18 mouse cellular contexts compared by ENCODE assay signal in the genomic region with DNA sequence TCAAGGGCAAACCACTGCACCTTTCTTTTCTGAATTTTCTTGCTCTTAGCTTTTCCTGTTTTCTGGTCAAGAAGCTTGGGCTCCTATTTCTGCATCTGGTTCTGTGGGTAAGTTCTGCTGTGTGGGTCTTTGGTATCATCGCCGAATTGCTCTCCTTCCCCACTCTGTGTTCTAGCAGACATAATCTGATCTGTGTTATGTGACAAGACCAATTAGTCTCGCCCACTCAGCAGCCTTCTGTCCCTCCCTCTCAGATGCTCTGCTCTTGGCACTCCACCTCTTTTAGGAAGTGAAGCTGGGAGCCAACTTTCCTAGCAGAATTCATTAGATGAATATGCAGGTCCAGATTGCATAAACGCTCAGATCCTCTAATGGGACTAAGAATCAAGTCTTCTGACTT.
DNase-seq lines count a peak whose midpoint lies in the region; ATAC-seq and TF ChIP-seq lines count a peak whose summit lies in the region.
"Had no signal": no experiment of that assay in that cellular context is flagged by ENCODE, and none has a peak within 500 bp of the region (broad histone marks: within the 10 kb centered on the region; RNA-seq: fewer than 3 reads in every experiment).

No protein-coding gene starts in this region.

- peak; percentile 56; the same call in 1 of the 2 replicates for ATAC-seq in forebrain, postnatal 0 days
- no peak for ATAC-seq in liver, embryonic 12.5 days

- no peak overlapping the region for H3K4me2 ChIP-seq in forebrain, postnatal 0 days (ENCODE audit: low read depth)
- H3K4me2 ChIP-seq in liver, embryonic 12.5 days = no peak overlapping the region
- H3K4me2 ChIP-seq: embryonic facial prominence, embryonic 12.5 days; liver, embryonic 15.5 days; neural tube, embryonic 12.5 days had no signal

- no peak overlapping the region for H3K9ac ChIP-seq in forebrain, postnatal 0 days
- no peak overlapping the region for H3K9ac ChIP-seq in liver, embryonic 12.5 days
- H3K9ac ChIP-seq: embryonic facial prominence, embryonic 12.5 days; liver, embryonic 15.5 days; neural tube, embryonic 12.5 days had no signal

- H3K27me3 ChIP-seq in forebrain, postnatal 0 days (ENCODE audit: insufficient read depth, low read length) = no peaks in the 10 kb centered on the region
- no peaks in the 10 kb centered on the region for H3K27me3 ChIP-seq in liver, embryonic 12.5 days (replicated peaks)
- H3K27me3 ChIP-seq: CH12.LX; embryonic facial prominence, embryonic 12.5 days; liver, embryonic 15.5 days; neural tube, embryonic 12.5 days had no signal

- no peak overlapping the region for H3K27ac ChIP-seq in forebrain, postnatal 0 days (ENCODE audit: low read depth, low read length)
- H3K27ac ChIP-seq in liver, embryonic 12.5 days = no peak overlapping the region
- H3K27ac ChIP-seq: embryonic facial prominence, embryonic 12.5 days; heart, embryonic 10.5 days; kidney, postnatal 0 days; liver, embryonic 15.5 days; neural tube, embryonic 12.5 days; stomach, postnatal 0 days had no signal

- 45% methylated on average over 4 of the region's 4 CpGs for WGBS in forebrain, postnatal 0 days
- WGBS in liver, embryonic 12.5 days (ENCODE audit: insufficient replicate concordance) = 62% methylated on average over 4 of the region's 4 CpGs

- H3K4me1 ChIP-seq in forebrain, postnatal 0 days (ENCODE audit: insufficient read depth) = no peaks in the 10 kb centered on the region
- H3K4me1 ChIP-seq in liver, embryonic 12.5 days = no peaks in the 10 kb centered on the region
- H3K4me1 ChIP-seq: embryonic facial prominence, embryonic 12.5 days; heart, embryonic 10.5 days; liver, embryonic 15.5 days; neural tube, embryonic 12.5 days had no signal

- peak; percentile 7 for DNase-seq in gastrocnemius, postnatal 25 days
- DNase-seq in gastrocnemius, postnatal 4 days (ENCODE audit: low spot score in 2 of 2) = no peak
- peak; percentile 76 for DNase-seq in brain, adult 2 months (ENCODE audit: low read depth, low spot score)
- peak; percentile 32 for DNase-seq in forebrain, postnatal 0 days
- peak; percentile 77 to 78 for DNase-seq in layer of hippocampus, postnatal 36 days
- no peak for DNase-seq in lung, postnatal 25 days (ENCODE audit: low spot score)
- DNase-seq in kidney, adult 8-10 months = no peak
- DNase-seq: adrenal gland, postnatal 14 days; cerebellum, adult 18-20 months; heart, postnatal 4 days had no signal

- no peaks in the 10 kb centered on the region for H3K36me3 ChIP-seq in forebrain, postnatal 0 days (ENCODE audit: insufficient read depth)
- no peaks in the 10 kb centered on the region for H3K36me3 ChIP-seq in liver, embryonic 12.5 days
- H3K36me3 ChIP-seq: embryonic facial prominence, embryonic 12.5 days; heart, embryonic 10.5 days; liver, embryonic 15.5 days; neural tube, embryonic 12.5 days had no signal

- no peak for TF ChIP-seq CTCF in forebrain, postnatal 0 days (IDR thresholded peaks at IDR 0.05; ENCODE audit: low read depth)

- no peak overlapping the region for H3K4me3 ChIP-seq in forebrain, postnatal 0 days (ENCODE audit: low read depth, low read length)
- H3K4me3 ChIP-seq in liver, embryonic 12.5 days = no peak overlapping the region
- H3K4me3 ChIP-seq: embryonic facial prominence, embryonic 12.5 days; heart, embryonic 10.5 days; liver, embryonic 15.5 days; neural tube, embryonic 12.5 days had no signal

- no peaks in the 10 kb centered on the region for H3K9me3 ChIP-seq in forebrain, postnatal 0 days (ENCODE audit: low read length)
- H3K9me3 ChIP-seq in liver, embryonic 12.5 days (replicated peaks) = no peaks in the 10 kb centered on the region
- H3K9me3 ChIP-seq: embryonic facial prominence, embryonic 12.5 days; heart, embryonic 10.5 days; liver, embryonic 15.5 days; neural tube, embryonic 12.5 days had no signal

Comparison
In these comparisons a context has a peak if more than half of its experiments do, and no peak if none do; other contexts are left out.
1. DNase-seq: peak in gastrocnemius, postnatal 25 days (single experiment), brain, adult 2 months (single experiment), forebrain, postnatal 0 days (single experiment) and layer of hippocampus, postnatal 36 days (2 of 2); none in gastrocnemius, postnatal 4 days (0 of 2), lung, postnatal 25 days (single experiment) and kidney, adult 8-10 months (0 of 2).